Comparison of ENCODE assay signal across 9 mouse cellular contexts in the genomic region with DNA sequence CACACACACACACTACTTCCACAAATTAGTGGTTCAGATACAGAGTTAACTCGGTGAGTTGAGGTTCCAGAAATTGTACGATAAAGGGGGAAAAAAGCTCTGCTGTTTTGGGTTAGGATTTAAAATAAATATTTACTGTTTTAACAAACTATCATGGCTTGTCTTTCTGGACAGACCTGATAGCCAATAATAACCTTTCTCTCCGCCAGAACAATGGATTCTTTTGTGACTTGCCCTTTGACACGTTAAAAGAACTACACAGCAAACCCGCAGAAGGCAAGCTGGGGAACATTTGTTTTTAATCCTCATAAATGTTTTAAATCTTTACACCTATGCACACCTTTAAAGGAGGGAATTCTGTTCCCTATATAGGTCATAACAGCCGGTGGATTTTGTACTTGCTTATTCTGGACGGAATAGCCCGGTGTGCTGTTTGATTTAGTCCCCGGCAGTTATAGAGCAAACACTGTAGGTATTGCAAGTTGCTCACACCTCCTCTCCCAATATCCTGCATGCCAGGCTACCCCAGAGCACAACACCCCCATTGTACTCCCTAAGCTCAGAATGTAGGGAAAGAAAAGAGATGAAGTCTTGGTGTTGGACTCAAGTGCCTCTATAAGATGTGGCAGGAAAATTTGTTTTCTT.
A peak's percentile ranks its signal among the peaks of the same experiment; 100 is the strongest.
DNase-seq lines count a peak whose midpoint lies in the region; ATAC-seq lines count a peak whose summit lies in the region.
"Had no signal": no experiment of that assay in that cellular context is flagged by ENCODE, and none has a peak within 500 bp of the region (broad histone marks: within the 10 kb centered on the region; RNA-seq: fewer than 3 reads in every experiment).

No protein-coding gene starts in this region.

- H3K4me2 ChIP-seq in heart, embryonic 11.5 days: peak overlapping the region; percentile 82
- H3K4me2 ChIP-seq in hindbrain, embryonic 13.5 days: peak overlapping the region; percentile 71
- peak overlapping the region; percentile 71 for H3K4me2 ChIP-seq in midbrain, embryonic 13.5 days (replicated peaks)

- peaks cover 2% of the 10 kb centered on the region; the same call in 1 of the 2 replicates for H3K4me1 ChIP-seq in heart, embryonic 11.5 days (ENCODE audit: control insufficient read depth, insufficient read depth, low read length)
- H3K4me1 ChIP-seq in hindbrain, embryonic 13.5 days (replicated peaks): peaks cover 41% of the 10 kb centered on the region
- H3K4me1 ChIP-seq in midbrain, embryonic 13.5 days (replicated peaks): peaks cover 39% of the 10 kb centered on the region

- H3K9ac ChIP-seq in heart, embryonic 11.5 days (ENCODE audit: low read depth, low read length): peak overlapping the region; percentile 82
- H3K9ac ChIP-seq in hindbrain, embryonic 13.5 days: peak overlapping the region; percentile 82
- peak overlapping the region; percentile 88 for H3K9ac ChIP-seq in midbrain, embryonic 13.5 days (replicated peaks)

- H3K27me3 ChIP-seq in heart, embryonic 11.5 days (ENCODE audit: control insufficient read depth, insufficient read depth, low read length): no peaks in the 10 kb centered on the region
- H3K27me3 ChIP-seq in hindbrain, embryonic 13.5 days: no peaks in the 10 kb centered on the region
- H3K27me3 ChIP-seq in midbrain, embryonic 13.5 days: no peaks in the 10 kb centered on the region
- H3K27me3 ChIP-seq: CH12.LX had no signal

- peak overlapping the region; percentile 79 for H3K4me3 ChIP-seq in heart, embryonic 11.5 days (ENCODE audit: low read depth, low read length)
- H3K4me3 ChIP-seq in hindbrain, embryonic 13.5 days: peak overlapping the region; percentile 65
- peak overlapping the region; percentile 64 for H3K4me3 ChIP-seq in midbrain, embryonic 13.5 days (replicated peaks)

- DNase-seq in heart, postnatal 10 days: no peak
- DNase-seq in embryo, embryonic 10.5 days (ENCODE audit: low spot score): peak; percentile 39
- DNase-seq in urinary bladder, postnatal 14 days (ENCODE audit: low spot score): no peak
- DNase-seq in thymus, postnatal 10 days (ENCODE audit: low spot score in 2 of 2): no peak
- DNase-seq in gastrocnemius, adult 8-10 months (ENCODE audit: low spot score in 2 of 2): no peak

- WGBS in heart, embryonic 11.5 days (ENCODE audit: insufficient replicate concordance): 48% methylated on average over 9 of the region's 9 CpGs
- WGBS in hindbrain, embryonic 13.5 days: 27% methylated on average over 9 of the region's 9 CpGs
- WGBS in midbrain, embryonic 13.5 days: 7% methylated on average over 9 of the region's 9 CpGs

- no peak for ATAC-seq in heart, embryonic 11.5 days (replicated peaks; ENCODE audit: insufficient number of reproducible peaks, low FRiP score, low TSS enrichment)
- peak; percentile 25 for ATAC-seq in hindbrain, embryonic 13.5 days (ENCODE audit: low FRiP score)
- ATAC-seq in midbrain, embryonic 13.5 days: no peak

- H3K27ac ChIP-seq in heart, embryonic 11.5 days (ENCODE audit: low read depth, low read length): peak overlapping the region; percentile 5; the same call in 1 of the 2 replicates
- peak overlapping the region; percentile 98 for H3K27ac ChIP-seq in hindbrain, embryonic 13.5 days
- peak overlapping the region; percentile 98 for H3K27ac ChIP-seq in midbrain, embryonic 13.5 days

- no peaks in the 10 kb centered on the region for H3K36me3 ChIP-seq in heart, embryonic 11.5 days (ENCODE audit: control insufficient read depth, insufficient read depth, low read length)
- H3K36me3 ChIP-seq in hindbrain, embryonic 13.5 days: no peaks in the 10 kb centered on the region
- no peaks in the 10 kb centered on the region for H3K36me3 ChIP-seq in midbrain, embryonic 13.5 days

- intact Hi-C loops in heart, postnatal 10 days (cut with DNase I): loop anchor here (2.0 kb wide), 1 partner anchor 30 kb away; no protein-coding TSS in a partner anchor

- no peaks in the 10 kb centered on the region for H3K9me3 ChIP-seq in heart, embryonic 11.5 days (replicated peaks; ENCODE audit: control insufficient read depth, low read length)
- H3K9me3 ChIP-seq in hindbrain, embryonic 13.5 days: no peaks in the 10 kb centered on the region
- H3K9me3 ChIP-seq in midbrain, embryonic 13.5 days: no peaks in the 10 kb centered on the region

Comparison
In these comparisons a context has a peak if more than half of its experiments do, and no peak if none do; other contexts are left out.
1. H3K27ac ChIP-seq: peak in every context shown above with its lines; median percentile 98 in hindbrain, embryonic 13.5 days; 98 in midbrain, embryonic 13.5 days; 5 in heart, embryonic 11.5 days.